Mouse (Mus musculus) G1E-ER4 (cell line): ENCODE results near the gene Dgkb. TPM values are rescaled to one million over a fixed set of nuclear protein-coding genes. Genes with fewer than 3 reads are reported as not detected.

ENCODE experiments used
- GATA1 ChIP-seq: IDR thresholded peaks from one replicate; pipeline ENCODE4 v1.8.0; 2012; ENCODE audit warnings: low read length, inconsistent platforms
- polyA plus RNA-seq: library from polyadenylated mRNA; stranded (reverse); fragments of >175 nt; gene quantifications from 2 replicates; pipeline ENCODE4 v1.2.3, GENCODE M21; 2012

The Dgkb gene
- polyA plus RNA-seq, 1 experiment, result not detected

GRCm38 (mm10) chr12:38388243-38388642 lies 570.7 kb downstream of the Dgkb start:
- no peak for TF ChIP-seq GATA1

DNA sequence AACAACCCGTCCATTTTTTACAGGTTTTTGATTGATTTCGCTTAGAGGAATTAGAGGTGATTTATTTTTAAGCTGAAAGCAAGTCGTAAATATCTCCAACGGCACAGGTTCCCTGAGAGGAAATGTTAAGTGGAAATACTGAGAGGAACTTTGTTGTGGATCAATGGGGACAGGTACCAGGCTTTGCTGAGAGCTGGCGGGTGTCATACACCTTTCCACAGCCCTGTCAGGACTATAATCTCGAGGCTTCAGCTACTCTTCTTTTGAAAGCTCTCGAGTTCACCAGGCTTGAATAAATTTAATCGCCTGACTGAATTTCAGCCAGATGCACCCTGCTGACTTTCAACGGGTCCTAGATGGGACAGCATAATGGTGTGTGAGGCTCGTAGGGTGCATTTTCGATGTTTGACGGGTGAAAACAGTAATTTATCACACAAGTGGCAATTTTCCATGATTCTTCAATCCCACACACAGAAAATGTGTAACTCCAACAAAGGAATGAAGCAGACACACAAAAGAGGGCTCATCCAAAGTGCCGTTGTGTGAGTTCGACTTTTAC lies 580.3 kb downstream of the Dgkb start:
- TF ChIP-seq GATA1, result no peak

- no peak for TF ChIP-seq GATA1
These were observed 582.6 kb downstream of the Dgkb start for GRCm38 (mm10) chr12:38400089-38400488.

- no peak for TF ChIP-seq GATA1
These were observed 618.0 kb downstream of the Dgkb start for GRCm38 (mm10) chr12:38435364-38436130.

- TF ChIP-seq GATA1, result no peak
These were observed 618.6 kb downstream of the Dgkb start for GRCm38 (mm10) chr12:38436131-38436436.

- no peak for TF ChIP-seq GATA1
These were observed 633.0 kb downstream of the Dgkb start for GRCm38 (mm10) chr12:38450323-38451087.

DNA sequence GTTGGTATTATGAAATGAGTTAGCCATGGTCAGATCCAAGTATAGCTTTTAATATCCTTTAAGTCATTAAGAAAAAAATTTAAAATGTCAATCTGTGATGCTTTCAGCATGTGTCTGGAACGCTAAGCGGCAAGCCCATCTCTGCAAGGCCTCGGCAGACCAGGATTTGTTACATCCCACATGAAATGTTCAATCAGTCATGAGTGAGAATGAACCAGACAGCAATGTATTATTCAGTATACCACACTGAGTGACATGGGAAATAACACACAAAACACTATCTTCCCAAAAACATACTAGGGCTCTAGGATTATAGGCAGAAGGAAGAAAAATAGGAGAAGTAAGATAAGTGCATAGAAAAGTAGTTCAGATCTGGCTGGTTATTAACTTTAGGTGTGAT lies 634.2 kb downstream of the Dgkb start:
- TF ChIP-seq GATA1, result no peak

- TF ChIP-seq GATA1, result no peak
These were observed 650.7 kb downstream of the Dgkb start for GRCm38 (mm10) chr12:38468191-38468590.

DNA sequence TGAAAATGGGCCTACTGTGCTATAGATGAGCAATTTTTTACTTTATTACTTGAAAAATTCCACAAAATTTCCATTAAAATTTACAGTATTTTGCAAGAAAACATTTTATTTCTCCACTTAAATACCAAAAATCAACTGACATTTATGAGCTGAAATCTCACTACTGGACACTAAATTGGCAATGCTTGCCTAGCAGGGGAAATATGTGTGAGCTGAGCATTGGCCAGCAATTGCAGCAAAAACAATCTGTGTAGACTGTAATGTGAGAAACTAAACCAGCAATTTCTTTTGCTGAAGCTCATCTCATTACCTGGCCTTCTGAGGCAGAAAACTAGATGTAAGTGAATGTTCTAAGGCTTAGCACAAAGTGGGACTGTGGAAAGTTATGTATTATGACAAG lies 651.1 kb downstream of the Dgkb start:
- no peak for TF ChIP-seq GATA1

- TF ChIP-seq GATA1, result no peak
These were observed 679.7 kb downstream of the Dgkb start for GRCm38 (mm10) chr12:38497229-38497628.

- TF ChIP-seq GATA1, result no peak
These were observed 683.4 kb downstream of the Dgkb start for GRCm38 (mm10) chr12:38500931-38501330.

DNA sequence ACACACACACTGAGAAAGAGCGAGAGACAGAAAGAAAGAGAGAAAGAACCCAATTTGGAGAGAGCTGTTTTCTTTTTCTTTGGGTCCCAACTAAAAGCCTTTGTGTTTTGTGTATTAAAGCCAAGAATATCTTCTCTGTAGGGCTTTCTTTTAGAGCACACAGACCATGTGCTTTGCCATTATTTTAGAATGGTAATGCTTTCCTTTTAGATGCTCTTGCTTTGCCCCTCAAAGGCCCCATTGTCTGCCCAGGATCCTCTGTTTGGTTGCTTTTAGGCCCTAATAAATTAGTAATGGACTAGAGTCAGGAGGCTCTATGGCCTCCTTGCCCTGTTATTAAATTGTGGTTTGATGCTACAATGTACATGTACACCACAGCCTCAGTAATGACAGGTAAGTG lies 690.7 kb downstream of the Dgkb start:
- no peak for TF ChIP-seq GATA1

GRCm38 (mm10) chr12:38545431-38545830 lies 727.9 kb downstream of the Dgkb start:
- no peak for TF ChIP-seq GATA1

- no peak for TF ChIP-seq GATA1
These were observed 759.6 kb downstream of the Dgkb start for GRCm38 (mm10) chr12:38577141-38577540.

- no peak for TF ChIP-seq GATA1
These were observed 761.8 kb downstream of the Dgkb start for GRCm38 (mm10) chr12:38579191-38579817.

GRCm38 (mm10) chr12:38586368-38586865 lies 768.9 kb downstream of the Dgkb start:
- no peak for TF ChIP-seq GATA1
